Mouse (Mus musculus): Measurements from ENCODE around the gene Sgtb. TPM values are rescaled to one million over a fixed set of nuclear protein-coding genes. Genes with fewer than 3 reads are reported as not detected.

Sgtb gene
- 10 to 100 TPM; 75.3 to 86.2 (median 80.2) TPM for total RNA-seq (2022)

DNA sequence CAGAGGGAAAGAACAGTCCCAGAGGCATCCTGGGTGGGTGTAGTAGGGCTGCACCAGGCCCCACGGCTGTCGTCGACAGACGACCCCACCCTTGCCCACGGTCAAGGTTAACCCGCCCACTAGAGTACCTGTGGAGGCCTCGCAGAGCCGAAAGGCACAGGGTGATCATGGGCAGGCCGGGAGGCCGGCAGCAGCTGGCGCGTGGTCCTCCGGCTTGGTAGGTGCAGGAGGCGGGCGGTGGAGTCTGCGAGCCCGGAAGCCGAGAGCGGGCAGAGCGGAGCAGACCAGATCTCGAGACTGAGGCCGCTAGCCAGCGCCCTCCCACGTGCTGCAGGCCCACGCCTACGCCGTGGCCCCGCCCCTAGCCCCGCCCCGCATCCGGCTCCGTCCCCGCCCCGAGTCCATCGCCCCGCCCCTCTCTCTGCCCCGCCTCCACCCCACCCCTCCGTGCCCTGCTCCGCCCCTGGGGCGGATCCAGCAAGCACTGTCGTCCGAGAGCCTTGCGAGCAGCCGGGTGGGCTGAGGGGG is at the start of gene Sgtb, which contains the start of gene Nln:
Gene Sgtb, plus strand, starts transcription at position 454 of the 528 bp plus-strand sequence.
Gene Nln, minus strand, starts transcription at position 327 of the 528 bp plus-strand sequence.
- peak; percentile 66 to 80 for DNase-seq (ENCODE audit: low spot score in 2 of 2)

DNA sequence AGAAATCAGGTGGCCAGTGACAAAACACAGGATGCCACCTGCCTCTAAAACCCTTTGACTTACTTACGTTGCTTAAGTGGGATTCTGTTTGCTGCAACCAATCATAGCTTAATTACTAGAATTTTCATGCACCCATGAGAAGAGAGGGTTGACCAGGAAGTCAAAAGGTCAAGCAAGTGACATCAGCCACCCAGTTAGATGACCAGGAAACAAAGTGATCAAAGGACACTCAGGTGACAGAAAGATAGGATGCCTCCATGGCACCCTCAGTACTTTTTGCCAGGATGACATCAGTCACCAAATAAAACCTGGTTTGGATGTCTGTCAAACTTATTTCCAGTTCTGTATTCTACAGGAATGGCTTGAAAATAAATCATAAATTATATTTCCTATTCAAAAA is 49.3 kb upstream of the Sgtb start:
- DNase-seq (ENCODE audit: low spot score in 2 of 2), result no peak

DNA sequence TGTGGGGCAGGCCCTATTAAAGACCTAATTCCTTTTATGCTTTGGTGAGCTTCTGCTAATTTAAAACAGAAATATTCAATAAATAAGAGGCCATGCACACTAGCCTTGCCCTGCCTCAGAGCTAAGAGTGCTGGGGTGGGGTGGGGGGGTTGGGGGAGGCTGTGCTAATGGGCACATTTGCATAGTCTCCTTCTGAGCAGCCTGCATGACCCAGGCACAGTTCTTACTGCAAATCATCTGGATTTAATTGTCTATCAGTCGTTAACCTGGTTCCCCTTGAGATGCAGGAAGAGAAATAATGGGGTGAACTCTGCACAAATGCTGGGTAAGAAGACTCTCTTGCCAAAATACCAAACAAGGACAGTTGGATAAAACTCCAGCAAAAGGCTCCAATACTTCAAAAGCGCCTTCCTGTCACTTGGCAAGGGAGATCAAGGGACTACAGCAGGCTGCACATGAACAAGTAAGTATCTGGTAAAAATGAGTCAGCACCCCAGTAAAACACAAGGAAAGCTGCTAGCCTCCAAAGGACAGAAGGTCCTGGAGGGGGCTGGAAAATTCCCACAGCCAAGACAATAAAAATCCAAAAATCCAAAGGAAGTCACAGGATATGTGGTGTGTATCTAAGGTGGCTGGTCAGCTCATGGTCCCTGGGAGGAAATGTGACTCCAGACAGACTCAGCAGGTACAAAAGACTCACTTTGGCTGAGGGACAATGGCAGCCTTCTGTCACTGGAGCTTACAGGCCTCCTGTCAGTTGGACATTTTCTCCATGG is 47.4 kb upstream of the Sgtb start:
- DNase-seq (ENCODE audit: low spot score in 2 of 2), result no peak

DNA sequence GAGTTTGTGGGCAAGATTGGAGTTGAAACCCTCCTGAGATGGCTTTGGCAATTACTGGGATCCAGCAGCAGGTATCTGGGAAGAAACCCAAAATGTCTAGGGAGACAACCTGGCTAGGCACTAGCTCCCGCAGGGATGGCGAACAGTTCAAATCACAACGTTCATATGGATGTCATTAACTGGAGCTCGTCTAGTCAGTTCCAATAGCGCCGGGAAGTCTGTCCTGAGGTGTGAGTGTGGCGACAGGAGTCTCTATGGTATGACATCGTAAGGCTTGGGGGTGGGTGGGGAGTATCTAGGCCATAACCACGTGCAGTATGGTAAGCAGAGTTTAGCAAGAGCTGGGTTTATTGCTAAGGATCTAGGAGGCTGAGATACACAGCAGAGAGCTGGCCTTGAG is 46.5 kb upstream of the Sgtb start:
- DNase-seq (ENCODE audit: low spot score in 2 of 2), result no peak

DNA sequence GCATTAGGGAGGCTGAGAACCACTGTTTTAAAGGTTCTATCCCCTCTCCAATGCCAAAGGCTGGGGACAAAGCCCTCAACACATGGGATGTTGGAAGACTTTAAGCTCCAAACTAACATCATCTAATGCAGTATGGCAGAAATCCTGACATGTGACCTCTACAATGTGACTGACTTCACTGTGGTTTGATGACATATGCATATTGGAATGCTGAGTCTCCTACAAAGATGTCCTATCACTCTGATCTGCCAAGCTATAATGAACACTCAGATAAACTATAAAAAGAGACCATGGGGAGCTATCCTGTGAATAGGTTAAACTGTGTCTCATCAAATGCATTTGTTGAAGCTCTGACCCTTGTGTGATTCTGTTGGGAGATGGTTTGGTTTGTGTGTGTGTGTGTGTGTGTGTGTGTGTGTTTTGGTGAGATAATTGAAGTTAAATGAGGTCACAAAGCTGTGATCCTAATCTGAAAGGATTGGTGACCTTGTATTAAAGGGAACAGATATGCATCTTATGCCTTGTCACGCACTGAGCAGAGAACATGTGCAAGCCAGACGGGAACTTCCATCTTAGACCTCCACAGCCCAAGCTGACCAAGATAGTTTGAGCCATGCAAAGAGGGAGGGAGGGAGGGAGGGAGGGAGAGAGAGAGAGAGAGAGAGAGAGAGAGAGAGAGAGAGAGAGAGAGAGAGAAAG is 43.7 kb upstream of the Sgtb start:
- no peak for DNase-seq (ENCODE audit: low spot score in 2 of 2)

DNA sequence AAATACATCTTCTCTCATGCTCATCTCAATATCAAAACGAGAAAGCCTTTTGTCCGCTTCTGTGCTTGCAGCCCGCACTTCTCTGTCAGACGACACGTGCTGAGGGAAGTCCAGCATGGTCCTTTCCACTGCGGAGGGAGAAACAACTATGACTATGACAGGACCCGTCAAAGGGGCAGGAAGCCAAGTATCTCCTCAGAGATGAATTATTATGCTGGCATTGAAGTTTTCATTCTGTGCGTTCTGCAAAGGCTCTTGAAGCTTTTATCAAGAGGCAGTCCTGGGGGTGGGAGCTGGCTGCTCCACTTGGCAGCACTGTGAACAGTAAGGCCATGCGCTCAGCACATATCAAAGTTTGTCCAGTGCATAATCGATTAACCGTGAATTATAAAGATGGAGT is 40.3 kb upstream of the Sgtb start:
- no peak for DNase-seq (ENCODE audit: low spot score in 2 of 2)

DNA sequence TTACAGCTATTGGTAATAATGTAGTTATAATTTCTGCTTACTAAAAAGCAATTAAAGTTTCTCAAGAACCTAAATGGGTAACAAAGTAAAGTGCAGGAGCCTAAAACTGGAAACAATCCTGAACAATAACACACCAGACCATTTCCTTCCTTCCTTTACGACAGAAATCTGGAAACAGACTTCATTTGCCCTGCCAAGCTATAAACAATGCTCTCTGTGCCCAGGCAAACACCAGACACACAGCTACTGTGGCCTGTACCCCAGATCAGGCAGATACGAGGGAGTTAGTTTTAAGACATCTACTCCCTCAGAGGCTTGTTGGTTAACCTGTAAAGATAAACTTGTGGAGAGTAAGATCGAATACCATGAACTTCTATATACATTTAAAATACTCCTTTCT is 38.8 kb upstream of the Sgtb start:
- no peak for DNase-seq (ENCODE audit: low spot score in 2 of 2)

DNA sequence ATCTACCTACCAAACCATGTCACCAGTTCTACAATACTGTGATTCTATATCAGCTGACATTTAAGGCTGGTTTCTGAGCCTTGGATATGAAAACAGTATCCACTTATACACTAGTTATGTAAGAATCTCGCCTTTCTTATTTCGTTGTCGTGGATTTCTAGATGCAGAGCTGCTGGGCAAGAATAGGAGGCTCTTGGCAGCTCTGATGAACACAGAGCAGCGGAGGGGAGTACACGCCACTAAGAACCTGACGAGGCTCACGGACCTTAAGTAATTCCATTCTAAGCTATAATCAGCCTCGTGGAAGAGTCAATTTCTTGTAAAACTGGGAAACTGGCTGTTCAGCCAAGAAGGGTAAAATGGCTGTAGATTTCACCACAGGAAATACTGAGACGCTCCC is 37.2 kb upstream of the Sgtb start:
- no peak for DNase-seq (ENCODE audit: low spot score in 2 of 2)

DNA sequence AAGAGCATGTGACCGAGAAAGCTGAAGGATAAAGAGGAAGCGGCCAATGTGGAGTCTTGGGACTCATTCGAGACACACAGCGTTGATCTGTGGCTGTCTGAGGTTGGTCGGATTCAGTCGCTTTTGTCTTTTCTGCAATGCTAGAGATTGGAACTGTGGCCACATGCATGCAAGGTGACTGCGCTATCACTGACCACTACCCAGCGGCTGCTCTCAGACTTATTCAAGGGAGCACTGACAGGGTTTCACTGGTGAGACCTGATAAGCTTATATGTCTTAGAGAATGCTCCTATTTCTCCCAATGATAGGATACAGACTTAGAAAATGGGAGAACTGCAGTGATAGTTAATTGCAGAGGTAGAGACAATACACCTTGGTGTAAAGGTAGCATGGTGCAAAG is 35.3 kb upstream of the Sgtb start:
- DNase-seq (ENCODE audit: low spot score in 2 of 2), result no peak

DNA sequence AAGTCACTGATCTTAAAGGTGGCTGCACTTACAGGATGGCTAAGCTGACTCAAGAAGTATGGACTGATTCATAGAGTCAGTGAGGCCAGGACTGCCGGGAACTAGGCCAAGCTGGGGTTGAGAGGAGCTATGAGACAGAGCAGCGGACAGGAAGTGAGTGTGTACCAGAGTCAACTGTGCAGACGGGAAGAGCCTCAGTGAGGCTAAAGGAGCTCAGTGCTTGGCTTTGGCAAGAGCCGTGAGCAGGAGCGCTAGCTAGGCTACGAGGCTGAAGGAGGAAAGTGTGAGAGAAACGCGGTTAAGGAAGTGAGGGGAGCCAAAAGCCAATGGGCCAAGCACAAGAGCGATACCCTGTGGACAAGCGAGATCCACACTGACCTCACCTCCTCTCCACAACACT is 34.8 kb upstream of the Sgtb start:
- DNase-seq (ENCODE audit: low spot score in 2 of 2), result no peak

DNA sequence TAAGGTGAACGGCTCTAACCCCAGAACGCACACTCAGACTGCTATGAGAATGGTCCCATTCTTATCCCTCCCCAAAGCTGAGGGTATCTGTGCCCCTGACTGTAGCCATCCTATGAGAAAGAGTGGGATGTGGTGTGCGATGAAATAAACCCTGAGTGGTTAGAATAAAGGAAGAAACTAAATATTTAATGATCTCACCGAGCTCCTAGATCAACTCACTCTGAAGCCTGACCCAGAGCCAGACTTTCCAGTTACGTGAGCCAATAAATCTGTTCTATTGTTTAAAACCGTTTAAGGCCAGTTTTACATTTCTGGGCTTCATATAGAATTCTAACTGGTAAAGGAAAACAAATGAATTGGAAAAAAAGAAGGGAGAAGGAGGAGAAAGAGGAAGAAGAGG is 32.5 kb upstream of the Sgtb start:
- no peak for DNase-seq (ENCODE audit: low spot score in 2 of 2)

DNA sequence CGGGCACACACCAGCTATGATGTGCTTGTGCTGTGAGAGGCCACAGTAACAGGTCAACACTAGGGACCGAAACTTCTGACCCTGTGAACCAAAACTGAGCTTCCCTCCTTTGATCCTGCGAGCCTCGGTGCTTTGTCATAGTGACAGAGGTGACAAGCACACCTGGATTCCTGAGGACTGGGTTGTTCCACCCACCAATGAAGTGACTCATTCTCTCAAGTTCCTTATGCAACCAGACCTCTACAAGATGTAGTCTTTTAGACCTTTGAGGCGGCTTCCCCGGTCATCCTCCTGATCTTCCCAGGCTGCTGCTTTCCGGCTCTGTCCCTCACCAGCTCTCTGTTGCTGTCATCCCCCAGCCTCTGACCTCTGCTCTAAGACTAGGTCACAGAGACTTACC is 27.0 kb upstream of the Sgtb start:
- no peak for DNase-seq (ENCODE audit: low spot score in 2 of 2)

DNA sequence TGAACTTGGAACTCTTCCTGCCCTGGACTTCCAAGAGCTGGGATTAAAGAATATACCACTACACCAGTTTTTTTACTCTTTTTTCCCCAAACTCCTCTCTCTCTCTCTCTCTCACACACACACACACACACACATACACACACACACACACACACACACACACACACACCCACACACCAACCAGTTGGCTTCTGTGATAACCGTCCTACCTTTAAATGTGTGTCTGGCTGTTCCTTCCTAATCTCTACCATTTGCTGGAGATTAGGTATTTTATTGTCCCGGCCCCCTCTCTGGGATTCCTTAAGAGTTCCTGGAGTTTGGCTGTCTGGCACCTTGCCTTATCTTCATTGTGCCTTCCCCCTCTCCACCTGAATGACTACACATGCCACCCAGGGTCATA is 24.9 kb upstream of the Sgtb start:
- DNase-seq (ENCODE audit: low spot score in 2 of 2), result no peak

DNA sequence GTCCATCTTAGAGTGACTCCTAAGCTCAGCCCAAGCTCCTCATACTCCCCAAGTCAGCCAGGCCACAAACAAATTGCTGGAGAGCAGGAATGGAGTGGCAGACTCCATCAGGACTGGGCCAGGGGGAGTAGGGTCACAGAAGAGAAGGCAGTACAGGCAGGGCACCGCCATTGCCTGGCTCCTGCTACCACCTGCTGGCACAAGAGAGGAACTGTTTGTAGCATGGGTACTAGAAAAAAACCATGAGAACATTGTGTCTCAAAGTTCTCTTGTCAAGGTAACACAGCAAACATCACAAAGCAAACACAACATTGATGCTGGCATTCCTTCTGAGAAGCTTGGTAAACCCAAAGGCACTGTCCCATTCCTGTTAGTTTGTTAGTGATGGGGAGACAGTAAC is 20.2 kb upstream of the Sgtb start:
- no peak for DNase-seq (ENCODE audit: low spot score in 2 of 2)

DNA sequence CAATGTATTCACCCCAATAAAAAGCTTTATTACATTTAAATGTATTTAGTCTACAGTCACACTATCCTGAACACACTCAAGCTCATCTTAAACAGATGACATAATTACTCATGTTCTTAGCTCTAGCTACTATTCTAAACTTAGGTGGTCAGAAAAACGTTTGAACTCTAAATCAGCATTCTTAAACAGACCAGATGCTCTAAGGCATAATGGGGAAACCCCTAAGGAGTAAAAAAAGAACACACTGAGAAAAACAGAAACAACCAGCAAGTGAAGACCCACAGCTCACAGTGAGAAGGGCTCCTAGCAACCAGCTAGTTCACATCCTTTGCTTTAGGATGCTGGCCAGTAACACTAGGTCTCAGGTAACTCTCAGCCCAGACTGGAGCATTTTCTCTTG is 17.8 kb upstream of the Sgtb start:
- DNase-seq (ENCODE audit: low spot score in 2 of 2), result no peak

DNA sequence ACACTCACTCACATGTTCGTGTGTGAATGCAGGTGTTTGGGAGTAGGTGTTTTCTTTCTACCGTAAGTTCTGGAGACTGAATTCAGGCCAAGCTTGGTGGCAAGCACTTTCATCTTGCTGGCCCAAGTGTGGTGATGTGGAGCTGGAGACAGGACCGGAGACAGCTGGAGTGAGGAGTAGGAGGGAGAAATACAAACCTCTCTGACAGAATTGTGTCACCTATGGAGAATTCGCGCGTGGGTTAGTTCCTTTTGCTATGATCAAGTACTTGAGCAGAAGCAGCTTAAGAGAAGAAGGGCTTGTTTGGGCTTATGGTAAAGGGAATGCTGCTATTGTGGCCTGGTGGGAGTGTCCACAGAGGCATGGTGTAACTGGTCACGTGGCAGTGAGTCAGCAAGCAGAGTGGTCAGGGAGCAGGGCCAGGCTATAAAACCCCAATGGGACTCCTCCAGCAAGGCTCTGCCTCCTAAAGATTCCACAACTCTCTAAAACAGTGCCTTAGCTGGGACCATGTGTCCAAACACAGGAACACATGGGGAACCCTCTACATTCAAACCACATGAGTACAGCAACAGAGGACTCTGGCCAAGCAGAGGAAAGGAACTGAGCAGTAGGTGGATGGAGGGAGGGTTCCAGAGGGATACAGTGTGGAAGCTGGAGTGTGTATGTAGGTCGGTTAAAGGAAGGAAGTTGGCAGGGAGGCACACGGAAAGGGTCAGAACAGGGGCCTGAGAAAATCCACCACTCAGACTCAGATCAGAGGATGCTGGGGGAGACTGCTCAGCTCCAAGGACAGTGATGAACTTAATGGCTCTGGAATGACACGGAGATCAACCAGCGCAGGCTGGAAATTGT is 14.8 kb upstream of the Sgtb start:
- DNase-seq (ENCODE audit: low spot score in 2 of 2), result no peak

DNA sequence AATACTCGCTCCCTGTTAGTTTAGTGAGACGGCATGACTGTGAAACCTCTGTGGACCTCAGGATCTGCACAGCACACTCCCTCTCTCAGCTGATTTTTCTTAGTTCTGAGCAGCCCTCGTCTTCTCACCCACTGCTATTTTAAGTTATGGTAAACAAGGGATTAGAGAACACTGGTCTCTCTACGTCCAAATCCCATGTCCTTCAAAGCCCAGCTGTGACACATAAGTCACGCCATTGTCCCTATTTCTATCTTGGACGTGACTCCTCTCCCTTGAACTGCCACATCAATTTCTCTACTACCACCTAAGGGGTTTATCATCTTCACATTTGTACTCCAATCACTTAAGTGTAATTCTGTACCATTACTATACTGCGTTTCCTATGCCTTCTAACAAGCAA is 13.6 kb upstream of the Sgtb start:
- no peak for DNase-seq (ENCODE audit: low spot score in 2 of 2)

DNA sequence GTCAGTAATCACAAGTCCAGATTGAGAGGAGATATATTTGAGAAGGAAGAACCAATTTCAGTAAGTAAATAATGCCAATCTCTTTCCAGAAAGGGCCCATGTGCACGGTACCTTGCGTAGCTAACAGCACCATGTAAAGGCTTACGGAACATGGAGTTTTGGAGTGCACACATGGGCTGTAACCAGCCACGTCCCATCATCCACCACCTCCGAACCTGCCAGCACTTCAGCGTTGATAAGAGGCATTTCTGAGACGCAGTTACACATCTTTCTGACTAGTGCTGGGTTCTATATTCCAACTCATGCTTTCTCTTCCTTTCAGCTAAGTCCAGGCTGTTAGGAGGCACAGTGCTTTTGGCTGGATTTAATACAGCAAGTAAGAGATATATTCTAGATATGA is 12.4 kb upstream of the Sgtb start:
- DNase-seq (ENCODE audit: low spot score in 2 of 2), result no peak

DNA sequence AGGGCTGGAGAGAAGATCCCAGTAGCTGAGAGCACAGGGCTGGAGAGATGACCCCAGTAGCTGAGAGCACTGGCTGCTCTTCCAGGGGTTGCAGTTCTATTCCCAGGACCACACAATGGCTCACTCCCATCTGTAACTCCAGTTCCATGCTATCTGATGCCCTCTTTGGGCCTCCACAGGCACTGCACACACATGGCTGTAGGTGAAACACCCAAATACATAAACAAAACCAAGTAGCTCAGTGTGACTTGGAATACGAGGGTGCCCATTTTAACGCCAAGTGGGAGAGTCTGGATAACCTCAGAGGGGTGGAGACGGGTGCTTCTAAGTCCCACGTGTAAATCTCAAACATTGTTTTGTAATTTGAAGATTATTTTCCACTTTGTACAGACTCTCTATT is 9.1 kb upstream of the Sgtb start:
- DNase-seq (ENCODE audit: low spot score in 2 of 2), result no peak

DNA sequence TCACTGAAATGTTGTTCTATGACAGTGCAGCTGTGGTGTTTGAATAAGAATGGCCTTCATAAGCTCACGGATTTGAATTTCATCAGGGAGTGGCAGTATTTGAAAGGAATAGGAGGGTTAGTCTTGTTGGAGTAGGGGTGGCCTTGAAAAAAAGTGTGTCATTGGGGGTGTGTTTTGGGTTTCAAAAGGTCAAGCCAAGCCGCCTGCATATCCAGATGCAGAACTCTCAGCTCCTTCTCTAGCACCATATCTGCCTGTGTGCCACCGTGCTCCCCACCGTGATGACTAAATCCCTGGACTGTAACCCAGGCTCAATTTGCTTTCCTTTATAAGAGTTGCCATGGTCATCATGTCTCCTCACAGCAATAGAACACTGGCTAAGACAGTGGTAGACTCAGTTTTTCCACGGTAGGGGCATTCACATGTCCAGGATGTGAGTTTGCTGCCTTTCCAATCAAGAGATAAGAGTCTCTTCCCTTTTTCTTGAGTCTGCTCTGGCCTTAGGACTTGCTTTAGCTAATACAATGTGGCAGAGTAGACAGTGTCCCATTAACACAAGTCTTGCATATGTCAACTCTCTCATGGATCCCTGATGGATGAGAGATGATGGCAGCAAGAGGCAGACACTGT is 7.8 kb upstream of the Sgtb start:
- DNase-seq (ENCODE audit: low spot score in 2 of 2), result no peak

DNA sequence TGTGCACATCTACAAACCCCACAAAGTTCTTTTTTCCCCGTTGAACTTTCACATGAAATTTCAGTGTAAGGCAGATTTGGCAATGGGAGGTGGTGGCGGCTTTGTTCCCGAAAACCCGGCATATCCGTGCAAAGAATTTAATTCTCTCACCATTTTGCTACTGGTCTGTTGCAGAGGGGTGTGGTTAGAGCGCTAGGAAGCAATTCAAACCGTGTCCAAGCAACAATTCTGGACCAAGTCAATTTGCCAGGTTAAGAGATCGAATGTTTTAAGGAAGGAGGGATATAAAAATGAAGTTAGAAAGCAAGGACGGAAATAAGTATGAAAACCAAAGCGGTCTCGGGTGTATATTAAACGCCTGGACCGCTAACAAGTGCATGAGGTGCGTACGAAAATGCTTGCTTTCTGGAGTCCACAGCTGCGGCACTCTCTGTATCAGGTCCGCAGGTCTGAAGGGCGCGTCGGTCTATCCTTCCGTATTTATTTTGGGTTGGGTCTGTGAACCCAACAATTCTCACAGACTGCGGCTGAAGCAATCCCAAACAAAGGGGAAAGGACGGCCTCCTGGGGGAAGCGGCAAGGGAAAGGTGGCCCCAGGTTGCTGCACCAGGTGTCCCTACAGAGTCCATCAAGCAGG is 772 bp upstream of the Sgtb start:
- DNase-seq (ENCODE audit: low spot score in 2 of 2), result no peak

All from layer of hippocampus, adult 8-10 months (tissue).